Comparison of ENCODE assay signal across 8 mouse cellular contexts in genomic region chr9:45828291-45828963, GRCm38 (mm10). TPM values are rescaled to one million over a fixed set of nuclear protein-coding genes. Genes with fewer than 3 reads are reported as not detected.
A peak's percentile ranks its signal among the peaks of the same experiment; 100 is the strongest.
DNase-seq lines count a peak whose midpoint lies in the region; ATAC-seq and TF ChIP-seq lines count a peak whose summit lies in the region.

TSS of gene Cep164 (minus strand) at chr9:45828691.

- H3K27ac ChIP-seq in gastrocnemius, adult 2 months = peak within 1 kb of the TSS; percentile 78
- H3K27ac ChIP-seq in hindbrain, postnatal 0 days = peak within 1 kb of the TSS; percentile 86
- peak within 1 kb of the TSS; percentile 58 for H3K27ac ChIP-seq in left cerebral cortex, adult 2 months

- no peaks in the 10 kb centered on the region for H3K36me3 ChIP-seq in hindbrain, postnatal 0 days (ENCODE audit: insufficient read depth, low read length)

- no peaks in the 10 kb centered on the region for H3K27me3 ChIP-seq in hindbrain, postnatal 0 days (ENCODE audit: insufficient read depth, low read length)

- peak within 1 kb of the TSS; percentile 90 for H3K4me3 ChIP-seq in gastrocnemius, adult 2 months
- H3K4me3 ChIP-seq in hindbrain, postnatal 0 days (ENCODE audit: low read length) = peak within 1 kb of the TSS; percentile 84
- peak within 1 kb of the TSS; percentile 93 for H3K4me3 ChIP-seq in left cerebral cortex, adult 2 months

- TF ChIP-seq CTCF in gastrocnemius, adult 2 months (IDR thresholded peaks at IDR 0.05) = no peak
- no peak for TF ChIP-seq CTCF in hindbrain, postnatal 0 days (IDR thresholded peaks at IDR 0.05; ENCODE audit: low read depth)
- no peak for TF ChIP-seq CTCF in left cerebral cortex, adult 2 months (IDR thresholded peaks at IDR 0.05)

- no peaks in the 10 kb centered on the region for H3K9me3 ChIP-seq in hindbrain, postnatal 0 days (ENCODE audit: low read length)

- intact Hi-C loops in gastrocnemius, adult 2 months (cut with DNase I) = no loop called here
- intact Hi-C loops in left cerebral cortex, adult 2 months (cut with DNase I) = loop anchor here (1.0 to 2.0 kb wide), 2 partner anchors 78 to 416 kb away; partner anchors contain the start of genes Pcsk7 and Rnf214

- H3K4me1 ChIP-seq in hindbrain, postnatal 0 days (ENCODE audit: insufficient read depth, low read length) = no peaks in the 10 kb centered on the region

- H3K9ac ChIP-seq in hindbrain, postnatal 0 days (replicated peaks; ENCODE audit: low read length) = peak within 1 kb of the TSS; percentile 62

- H3K4me2 ChIP-seq in hindbrain, postnatal 0 days (ENCODE audit: low read depth, low read length) = peak within 1 kb of the TSS; percentile 93

- peak; percentile 95 for ATAC-seq in common myeloid progenitor, adult 5-6 weeks (replicated peaks; ENCODE audit: low read depth, poor library complexity, severe bottlenecking)
- ATAC-seq in hindbrain, postnatal 0 days = peak; percentile 96
- peak; percentile 99 for ATAC-seq in megakaryocyte, adult 5-6 weeks (ENCODE audit: poor library complexity, severe bottlenecking)

- WGBS in hindbrain, postnatal 0 days = under 1% methylated on average over 31 of the region's 31 CpGs

- peak; percentile 93 for DNase-seq in ZHBTc4 (ENCODE audit: low read depth, low spot score)
- DNase-seq in gastrocnemius, adult 2 months = peak; percentile 92
- peak; percentile 96 for DNase-seq in hindbrain, postnatal 0 days (ENCODE audit: low spot score)
- peak; percentile 75 to 83 for DNase-seq in left cerebral cortex, adult 2 months (ENCODE audit: extremely low spot score in 1 of 2, low spot score in 2 of 2)
- peak; percentile 87 to 89 for DNase-seq in right cerebral cortex, adult 2 months (ENCODE audit: low spot score in 2 of 2)
- DNase-seq in urinary bladder, postnatal 14 days (ENCODE audit: low spot score) = peak; percentile 90

RNA-seq across cellular contexts. Expression of gene Cep164, which starts in this region (rescaled TPM):
- 12.4 and 13.8 TPM in 2 replicates for total RNA-seq in common myeloid progenitor, adult 5-6 weeks (2017)
- 1 to 10 TPM; 2.0 to 2.5 TPM for total RNA-seq in gastrocnemius, adult 2 months (2021)
- total RNA-seq in hindbrain, postnatal 0 days (2014; rRNA removed) = 13.7 and 24.6 TPM in 2 replicates
- polyA plus RNA-seq in hindbrain, postnatal 0 days (2015; fragmentation: Nextera tagmentation; extraction: Ambion mirVana) = 14.2 and 14.3 TPM in 2 replicates
- total RNA-seq in left cerebral cortex, adult 2 months (2021) = 10 to 100 TPM; 13.7 to 16.5 TPM
- 11.1 and 11.9 TPM in 2 replicates for total RNA-seq in megakaryocyte, adult 5-6 weeks (2015)
- 9.8 and 16.3 TPM in 2 replicates for total RNA-seq in megakaryocyte, adult 5-6 weeks (2017)

Comparison
In these comparisons a context has a peak if more than half of its experiments do, and no peak if none do; other contexts are left out.
1. Peak in every context shown above with its lines: DNase-seq, ATAC-seq, H3K4me3 ChIP-seq and H3K27ac ChIP-seq.